Mouse (Mus musculus) liver, embryonic 11.5 days (tissue): ENCODE results near the gene Crip2. TPM values are rescaled to one million over a fixed set of nuclear protein-coding genes. Genes with fewer than 3 reads are reported as not detected.

Experiments used
- ATAC-seq: fragments of 200-750 bp; cut with Nextera tagmentation; replicated peaks from 2 replicates; pipeline ENCODE4 v1.8.0; 2017; ENCODE audit warnings: moderate number of reproducible peaks, mild to moderate bottlenecking, moderate TSS enrichment, moderate library complexity; ENCODE audit not compliant: low FRiP score
- DNase-seq: peaks from one replicate; pipeline ENCODE4 v3.0.0-alpha.2; 2017; ENCODE audit warnings: low spot score
- H3K27ac ChIP-seq: fragments of 300-500 bp; sonication (generic); 2 replicates; pipeline ENCODE4 v1.5.1; 2014; ENCODE audit warnings: mild to moderate bottlenecking, low read depth, low read length, control low read depth
- H3K27me3 ChIP-seq: fragments of 300-500 bp; sonication (generic); replicated peaks from 2 replicates; pipeline ENCODE4 v1.6.1; 2014; ENCODE audit warnings: low read length, mixed read lengths; ENCODE audit not compliant: control insufficient read depth, insufficient read depth
- H3K36me3 ChIP-seq: fragments of 300-500 bp; sonication (generic); 2 replicates; pipeline ENCODE4 v1.6.1; 2014; ENCODE audit warnings: mild to moderate bottlenecking, low read length, moderate library complexity, mixed read lengths; ENCODE audit not compliant: control insufficient read depth, insufficient read depth
- H3K4me1 ChIP-seq: fragments of 300-500 bp; sonication (generic); replicated peaks from 2 replicates; pipeline ENCODE4 v1.6.1; 2014; ENCODE audit warnings: low read length, mixed read lengths; ENCODE audit not compliant: control insufficient read depth, insufficient read depth
- H3K4me2 ChIP-seq: fragments of 300-500 bp; sonication (generic); 2 replicates; pipeline ENCODE4 v1.6.1; 2014; ENCODE audit warnings: mild to moderate bottlenecking, control low read depth, moderate library complexity
- H3K4me3 ChIP-seq: fragments of 300-500 bp; sonication (generic); 2 replicates; pipeline ENCODE4 v1.5.1; 2014; ENCODE audit warnings: low read depth, low read length, control low read depth
- H3K9ac ChIP-seq: fragments of 300-500 bp; sonication (generic); 2 replicates; pipeline ENCODE4 v1.6.1; 2014; ENCODE audit warnings: low read depth, low read length, control low read depth
- H3K9me3 ChIP-seq: fragments of 300-500 bp; sonication (generic); 2 replicates; pipeline ENCODE4 v1.6.1; 2016; ENCODE audit warnings: low read length, inconsistent platforms, mixed read lengths; ENCODE audit not compliant: control insufficient read depth
- WGBS: fragments of 180-500 bp; shearing (Covaris S2); extraction: QIAGEN DNeasy Blood & Tissue Kit; methylation state at CpG from one replicate; pipeline ENCODE4 v1.1.7; 2014; 5-methylcytosine and 5-hydroxymethylcytosine counted together
- polyA plus RNA-seq: library from polyadenylated mRNA; unstranded; fragments of >200 nt; fragmentation: Nextera tagmentation; extraction: Ambion mirVana; gene quantifications from 2 replicates; pipeline ENCODE4 v1.2.1, GENCODE M21; 2014

Crip2 gene
- polyA plus RNA-seq, 1 experiment from 2014 or later, result 86.9 TPM

DNA sequence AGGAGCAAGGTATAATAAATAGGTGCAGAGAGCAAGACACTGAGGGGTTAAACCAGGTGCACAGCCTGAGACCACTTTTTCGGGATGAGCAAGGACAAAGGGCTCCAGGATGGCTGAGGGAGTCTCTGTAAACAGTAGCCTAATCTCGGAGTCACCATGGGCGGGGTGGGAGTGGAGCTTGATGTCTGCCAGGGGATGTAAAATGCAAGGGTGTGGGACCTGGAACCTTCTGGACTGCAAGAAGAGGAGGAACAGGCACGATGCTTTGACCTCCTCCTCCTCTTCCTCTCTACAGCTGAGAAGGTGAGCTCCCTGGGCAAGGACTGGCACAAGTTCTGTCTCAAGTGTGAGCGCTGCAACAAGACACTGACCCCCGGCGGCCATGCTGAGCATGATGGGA lies 3.1 kb downstream of the Crip2 start:
- ATAC-seq (no peak), DNase-seq (no peak)
- WGBS, result 49% methylated on average over 7 of the region's 7 CpGs
- peaks cover under 1% of the 10 kb centered on the region for H3K36me3 ChIP-seq
- no peak overlapping the region for H3K27ac ChIP-seq
- peak overlapping the region; percentile 24 for H3K4me3 ChIP-seq
- H3K27me3 ChIP-seq, result peaks cover 48% of the 10 kb centered on the region
- no peak overlapping the region for H3K9ac ChIP-seq
- H3K4me1 ChIP-seq, result peaks cover 37% of the 10 kb centered on the region
- H3K9me3 ChIP-seq, result no peaks in the 10 kb centered on the region
- peak overlapping the region; percentile 94 for H3K4me2 ChIP-seq

- DNase-seq (no peak), ATAC-seq (no peak)
- Histone ChIP-seq H3K4me1 (peaks cover 42% of the 10 kb centered on the region), H3K27me3 (peaks cover 49% of the 10 kb centered on the region), H3K9ac (no peak overlapping the region), H3K27ac (no peak overlapping the region), H3K36me3 (no peaks in the 10 kb centered on the region), H3K4me2 (no peak overlapping the region), H3K9me3 (no peaks in the 10 kb centered on the region), H3K4me3 (no peak overlapping the region)
- WGBS, result 72% methylated on average over 20 of the region's 20 CpGs
Measured at GRCm38 (mm10) chr12:113144001-113144756, 4.1 kb downstream of the Crip2 start.

DNA sequence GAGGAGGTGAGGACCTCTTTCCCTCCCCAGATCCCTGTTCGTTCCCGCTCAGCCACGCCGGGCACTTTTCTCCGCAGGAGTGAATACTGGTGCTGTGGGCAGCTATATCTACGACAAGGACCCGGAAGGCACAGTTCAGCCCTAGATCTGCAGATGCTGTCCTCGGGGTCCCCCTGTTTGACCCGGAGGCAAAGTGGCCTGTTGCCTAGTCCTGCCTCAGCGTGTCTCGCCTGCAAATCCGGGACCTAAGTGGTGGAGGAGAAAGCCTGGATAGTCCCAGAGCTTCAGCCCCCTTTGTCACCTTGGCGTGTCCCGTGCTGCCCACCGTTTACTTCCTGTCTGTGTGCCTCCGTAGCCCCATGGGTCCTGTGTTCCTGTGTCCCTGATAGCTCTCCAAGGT lies 4.8 kb downstream of the Crip2 start:
- 84% methylated on average over 16 of the region's 16 CpGs for WGBS
- H3K4me3 ChIP-seq, result no peak overlapping the region
- no peaks in the 10 kb centered on the region for H3K36me3 ChIP-seq
- ATAC-seq, result no peak
- peaks cover 49% of the 10 kb centered on the region for H3K27me3 ChIP-seq
- H3K4me2 ChIP-seq, result no peak overlapping the region
- DNase-seq, result no peak
- H3K4me1 ChIP-seq, result peaks cover 38% of the 10 kb centered on the region
- no peaks in the 10 kb centered on the region for H3K9me3 ChIP-seq
- no peak overlapping the region for H3K27ac ChIP-seq
- H3K9ac ChIP-seq, result no peak overlapping the region

GRCm38 (mm10) chr12:113145591-113145990 lies 5.6 kb downstream of the Crip2 start:
- 80% methylated on average over 5 of the region's 5 CpGs for WGBS
- no peak for DNase-seq
- no peak overlapping the region for H3K4me3 ChIP-seq
- H3K4me1 ChIP-seq, result peaks cover 37% of the 10 kb centered on the region
- no peaks in the 10 kb centered on the region for H3K36me3 ChIP-seq
- H3K9ac ChIP-seq, result no peak overlapping the region
- ATAC-seq, result no peak
- peaks cover 50% of the 10 kb centered on the region for H3K27me3 ChIP-seq
- H3K27ac ChIP-seq, result no peak overlapping the region
- no peaks in the 10 kb centered on the region for H3K9me3 ChIP-seq
- H3K4me2 ChIP-seq, result no peak overlapping the region

GRCm38 (mm10) chr12:113146112-113147057 lies 6.3 kb downstream of the Crip2 start, which contains the start of gene Crip1:
Gene Crip1, plus strand, starts transcription at chr12:113146316.
- Histone ChIP-seq H3K9me3 (no peaks in the 10 kb centered on the region), H3K4me1 (peaks cover 37% of the 10 kb centered on the region), H3K36me3 (no peaks in the 10 kb centered on the region), H3K4me3 (peak within 1 kb of the TSS; percentile 27), H3K9ac (no peak within 1 kb of the TSS), H3K27ac (no peak within 1 kb of the TSS), H3K27me3 (peaks cover 42% of the 10 kb centered on the region), H3K4me2 (peak within 1 kb of the TSS; percentile 51)
- WGBS, result 13% methylated on average over 45 of the region's 45 CpGs
- ATAC-seq (peak; percentile 22), DNase-seq (peak; percentile 79)

GRCm38 (mm10) chr12:113147481-113147880 lies 7.4 kb downstream of the Crip2 start:
- Histone ChIP-seq H3K4me1 (peaks cover 36% of the 10 kb centered on the region), H3K9ac (no peak overlapping the region), H3K36me3 (no peaks in the 10 kb centered on the region), H3K9me3 (no peaks in the 10 kb centered on the region), H3K4me2 (no peak overlapping the region), H3K4me3 (no peak overlapping the region), H3K27ac (0 out of 2 replicates have a peak overlapping the region, but pooled peaks have one; percentile 3), H3K27me3 (peaks cover 31% of the 10 kb centered on the region)
- ATAC-seq (no peak), DNase-seq (no peak)
- 76% methylated on average over 8 of the region's 8 CpGs for WGBS

GRCm38 (mm10) chr12:113148381-113149035 lies 8.5 kb downstream of the Crip2 start:
- peak; percentile 45 for ATAC-seq

DNA sequence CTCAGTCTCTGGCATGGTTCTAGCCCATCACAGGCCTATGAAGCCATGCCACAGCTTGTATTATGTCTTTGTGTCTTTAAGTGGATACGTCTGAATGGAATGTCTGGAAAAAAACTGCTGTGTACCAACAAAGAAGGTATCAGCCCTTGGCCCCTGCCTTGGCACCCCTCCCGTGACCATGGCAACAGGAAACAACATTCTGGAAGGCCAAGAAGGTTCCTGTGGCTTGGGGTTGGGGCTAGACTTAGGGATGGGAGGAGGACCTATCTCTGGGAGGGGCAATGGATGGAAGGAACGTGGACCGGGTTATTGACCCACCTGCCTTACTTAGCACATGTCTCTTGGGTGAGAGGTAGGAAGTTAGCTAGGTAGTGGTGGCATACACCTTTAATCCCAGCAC lies 9.3 kb downstream of the Crip2 start:
- Histone ChIP-seq H3K9me3 (no peaks in the 10 kb centered on the region), H3K27ac (no peak overlapping the region), H3K9ac (no peak overlapping the region), H3K4me3 (no peak overlapping the region), H3K36me3 (no peaks in the 10 kb centered on the region), H3K4me2 (no peak overlapping the region), H3K4me1 (peaks cover 33% of the 10 kb centered on the region), H3K27me3 (peaks cover 22% of the 10 kb centered on the region)
- 78% methylated on average over 4 of the region's 4 CpGs for WGBS
- ATAC-seq, result no peak
- DNase-seq, result no peak

More at GRCm38 (mm10) chr12:113148381-113149035, 8.5 kb downstream of the Crip2 start:
- Histone ChIP-seq H3K27ac (no peak overlapping the region), H3K4me2 (peak overlapping the region; percentile 28; the same call in 1 of the 2 replicates), H3K9ac (peak overlapping the region; percentile 26; the same call in 1 of the 2 replicates), H3K36me3 (no peaks in the 10 kb centered on the region), H3K4me1 (peaks cover 33% of the 10 kb centered on the region), H3K4me3 (no peak overlapping the region), H3K9me3 (no peaks in the 10 kb centered on the region), H3K27me3 (peaks cover 24% of the 10 kb centered on the region)
- no peak for DNase-seq
- 31% methylated on average over 16 of the region's 16 CpGs for WGBS
